Mouse (Mus musculus): ENCODE measurements around the gene Ipo4.

- no peak for TF ChIP-seq CTCF (conservative IDR thresholded peaks at IDR 0.05; ENCODE audit: low read length)
- no peak for TF ChIP-seq POU5F1 (IDR thresholded peaks at IDR 0.05; ENCODE audit: borderline replicate concordance, low read length)
These were observed 17.9 kb downstream of the Ipo4 start, which contains the start of gene Rec8 for GRCm38 (mm10) chr14:55617822-55618221.

Measured in E14TG2a.4 (cell line).